Mouse (Mus musculus) olfactory bulb, adult 2 months (tissue): ENCODE data around the gene Mrpl14. TPM values are rescaled to one million over a fixed set of nuclear protein-coding genes. Genes with fewer than 3 reads are reported as not detected.

Experiments
- H3K27ac ChIP-seq: fragments of 200-500 bp; 2 replicates; pipeline ENCODE4 v1.5.1; 2012; ENCODE audit warnings: low read depth, low read length; ENCODE audit not compliant: insufficient read depth
- H3K4me1 ChIP-seq: fragments of 200-500 bp; 2 replicates; pipeline ENCODE4 v1.6.1; 2012; ENCODE audit warnings: low read length; ENCODE audit not compliant: control insufficient read depth, insufficient read depth
- H3K4me3 ChIP-seq: fragments of 200-500 bp; 2 replicates; pipeline ENCODE4 v1.5.1; 2012; ENCODE audit warnings: mild to moderate bottlenecking, low read depth, low read length, moderate library complexity; ENCODE audit not compliant: insufficient read depth
- CTCF ChIP-seq: fragments of 200-500 bp; IDR thresholded peaks from 2 replicates; pipeline ENCODE4 v1.5.1; 2012; ENCODE audit warnings: low read depth, mild to moderate bottlenecking, low read length, moderate library complexity; ENCODE audit not compliant: insufficient read depth
- POLR2A ChIP-seq: fragments of 200-500 bp; IDR thresholded peaks from 2 replicates; pipeline ENCODE4 v1.6.1; 2012; ENCODE audit warnings: mild to moderate bottlenecking, low read depth, low read length, moderate library complexity; ENCODE audit not compliant: insufficient read depth
- WGBS: fragments of 180-500 bp; shearing (Covaris S2); methylation state at CpG from one replicate; pipeline ENCODE4 v1.1.7; 2018; 5-methylcytosine and 5-hydroxymethylcytosine counted together
- polyA plus RNA-seq: library from polyadenylated mRNA; stranded (reverse); fragments of >200 nt; gene quantifications from 2 replicates; pipeline ENCODE4 v1.2.4, GENCODE M21; 2012; ENCODE audit warnings: low replicate concordance; ENCODE audit not compliant: missing spikeins, insufficient read depth, insufficient read length

The Mrpl14 gene
- polyA plus RNA-seq, 1 experiment, result not detected

DNA sequence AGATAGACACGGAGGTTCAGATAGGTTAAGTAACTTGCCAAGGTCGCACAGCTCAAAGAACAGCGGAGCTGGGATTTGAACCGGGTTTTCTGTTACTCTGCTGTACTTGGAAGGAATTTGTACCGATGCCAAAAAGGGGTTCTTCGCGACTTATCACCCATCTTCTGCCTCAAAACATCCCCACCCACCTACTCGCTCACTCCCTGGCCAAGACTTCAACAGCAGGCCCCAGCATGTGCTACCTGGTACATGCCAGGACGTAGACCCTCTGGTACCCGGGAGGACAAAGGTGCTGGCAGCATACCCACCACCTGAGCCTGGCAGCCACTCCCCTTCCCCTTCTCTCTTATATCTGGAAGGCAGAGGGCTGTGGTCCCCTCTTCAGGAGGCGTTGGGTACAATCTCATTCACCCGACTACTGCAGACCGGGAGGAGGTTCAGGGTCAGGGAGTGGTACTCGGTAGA is 1.4 kb upstream of the Mrpl14 start:
- Histone ChIP-seq H3K27ac (peak overlapping the region; percentile 39), H3K4me1 (peaks cover 26% of the 10 kb centered on the region), H3K4me3 (peak overlapping the region; percentile 95)
- WGBS, result 25% methylated on average over 14 of the region's 14 CpGs
- TF ChIP-seq CTCF, result no peak
- TF ChIP-seq POLR2A, result no peak

DNA sequence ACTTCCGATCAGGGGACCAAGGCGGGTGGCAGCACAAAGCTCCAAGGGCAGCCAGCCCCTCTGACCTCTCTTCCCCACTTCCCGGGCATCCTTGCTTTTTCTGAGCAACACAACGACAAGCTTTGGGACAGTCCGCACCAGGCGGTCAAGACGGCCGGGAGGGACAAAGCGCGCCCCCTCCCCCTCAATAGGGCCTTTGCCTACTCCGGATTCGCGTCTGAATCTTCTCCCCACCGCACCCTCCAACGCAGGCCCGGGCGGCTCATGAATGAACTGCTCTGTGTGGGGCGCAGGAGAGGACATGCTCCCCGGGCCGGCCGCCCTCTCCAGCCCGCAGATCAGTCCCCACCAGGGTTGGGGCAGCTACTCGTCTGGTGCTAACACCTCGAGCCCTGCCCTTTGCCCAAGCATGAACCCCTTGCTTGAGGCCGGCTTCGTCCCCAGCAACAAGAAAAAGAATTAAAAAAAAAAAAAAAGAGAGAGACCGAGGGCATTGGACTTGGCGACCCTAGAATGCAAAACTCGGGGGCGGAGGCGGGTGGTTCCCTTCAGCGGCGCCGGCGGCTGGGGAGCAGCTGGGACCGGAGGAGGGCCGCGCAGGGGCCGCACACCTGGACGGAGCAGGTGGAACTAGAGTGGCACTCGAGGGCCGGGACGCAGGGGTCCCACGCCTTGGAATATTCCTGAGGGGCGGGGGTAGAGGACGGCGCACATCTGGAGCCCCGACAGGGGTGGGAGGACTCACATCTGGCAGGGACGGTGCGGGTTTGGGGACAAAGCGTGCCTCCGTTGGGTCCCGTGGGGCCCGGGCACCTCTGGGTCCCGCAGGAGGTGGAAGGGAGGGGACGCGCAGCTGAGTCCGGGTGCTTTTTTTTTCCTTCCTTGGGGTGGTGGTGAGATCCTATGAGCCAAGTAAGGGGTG is 690 bp upstream of the Mrpl14 start:
- peaks cover 24% of the 10 kb centered on the region for H3K4me1 ChIP-seq
- TF ChIP-seq CTCF (no peak), POLR2A (no peak)
- under 1% methylated on average over 58 of the region's 58 CpGs for WGBS
- peak overlapping the region; percentile 75 for H3K27ac ChIP-seq
- peak overlapping the region; percentile 95 for H3K4me3 ChIP-seq

DNA sequence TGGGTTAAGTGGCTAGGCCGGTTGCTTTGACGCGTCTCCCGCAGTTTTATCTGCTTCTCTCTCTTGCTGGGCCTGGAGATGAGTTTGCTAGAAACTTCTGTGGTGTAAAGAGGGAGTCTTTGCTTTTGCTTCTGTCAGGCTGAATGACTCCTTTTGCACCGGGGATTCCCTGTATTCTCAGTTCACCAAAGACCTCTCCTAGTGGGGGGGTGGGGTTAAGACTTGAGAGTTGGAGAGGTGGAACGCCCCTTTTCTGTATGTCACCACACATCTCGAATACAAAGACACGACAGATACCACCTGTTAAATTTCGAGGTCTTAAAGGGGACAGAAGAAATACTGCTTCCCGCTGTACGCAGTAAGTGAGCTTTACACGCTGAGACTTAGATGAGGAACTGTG is 594 bp downstream of the Mrpl14 start, which contains the start of gene Tmem63b:
TSS of gene Tmem63b (minus strand) at position 190 of the 400 bp plus-strand sequence.
- Histone ChIP-seq H3K4me1 (peaks cover 18% of the 10 kb centered on the region), H3K27ac (peak within 1 kb of the TSS; percentile 75), H3K4me3 (peak within 1 kb of the TSS; percentile 95)
- 5% methylated on average over 12 of the region's 12 CpGs for WGBS
- TF ChIP-seq CTCF (no peak), POLR2A (no peak)

DNA sequence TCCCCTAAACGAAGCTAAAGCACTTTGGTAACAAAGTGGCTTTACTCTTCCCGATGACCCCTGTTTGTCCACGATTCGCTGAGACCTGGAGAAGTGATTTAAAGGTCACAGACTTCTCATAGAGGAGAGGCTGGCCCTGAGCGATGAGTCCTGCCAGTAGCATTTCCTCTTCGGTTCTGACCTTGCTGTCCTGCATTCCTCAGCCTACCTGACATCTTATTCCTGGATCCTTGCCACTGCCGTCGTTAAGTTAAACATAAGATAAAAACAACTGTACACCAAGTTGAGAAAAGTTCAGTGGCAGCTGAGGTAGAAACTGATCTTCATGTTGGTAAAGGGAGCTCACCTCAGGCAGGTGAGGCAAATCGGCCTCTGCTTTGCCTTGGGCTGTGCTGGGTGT is 3.0 kb downstream of the Mrpl14 start:
- no peak overlapping the region for H3K4me3 ChIP-seq
- no peak for TF ChIP-seq POLR2A
- TF ChIP-seq CTCF, result no peak

DNA sequence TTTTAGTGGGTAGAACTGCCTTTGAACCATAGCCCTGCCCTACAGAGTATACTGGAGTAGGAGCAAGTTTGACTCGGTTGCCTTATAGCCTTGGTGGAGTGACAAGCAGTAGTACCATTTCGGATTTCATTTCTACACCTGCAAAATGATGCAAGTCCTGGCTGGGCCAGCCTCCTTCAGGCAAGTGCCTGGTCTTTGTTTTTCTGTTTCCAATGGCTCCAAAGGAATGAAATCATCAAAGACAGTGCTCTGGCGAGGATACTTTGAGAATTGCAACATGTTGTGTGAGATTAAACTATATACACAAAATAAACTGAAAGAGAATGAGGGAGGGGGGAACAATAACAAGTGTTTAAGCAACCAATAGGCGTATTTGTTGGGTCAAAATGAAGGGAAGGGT is 3.9 kb downstream of the Mrpl14 start:
- peaks cover 11% of the 10 kb centered on the region for H3K4me1 ChIP-seq
- H3K27ac ChIP-seq, result no peak overlapping the region
- 90% methylated on average over 4 of the region's 4 CpGs for WGBS
- no peak overlapping the region for H3K4me3 ChIP-seq
- no peak for TF ChIP-seq POLR2A

More for the DNA sequence above, 3.0 kb downstream of the Mrpl14 start:
- Histone ChIP-seq H3K27ac (no peak overlapping the region), H3K4me1 (peaks cover 14% of the 10 kb centered on the region)
- WGBS, result 92% methylated on average over 9 of the region's 9 CpGs

DNA sequence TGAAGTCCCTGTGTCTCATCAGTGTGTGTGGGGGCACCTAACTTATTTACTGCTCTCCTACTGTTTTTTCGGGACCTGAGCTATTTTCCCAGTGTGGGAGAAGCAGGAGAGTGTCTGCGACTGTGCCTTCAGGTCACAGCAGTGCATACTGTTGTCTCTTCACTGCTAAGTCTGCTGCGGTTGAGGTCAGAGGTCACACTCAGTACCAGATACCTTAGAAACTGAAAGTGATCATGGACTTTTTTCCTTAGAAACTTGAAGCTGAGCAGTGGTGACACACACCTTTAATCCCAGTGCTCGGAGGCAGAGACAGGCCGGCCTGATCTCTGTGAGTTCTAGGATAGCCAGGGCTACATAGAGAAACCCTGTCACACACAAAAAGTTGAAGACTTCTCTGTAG is 6.0 kb downstream of the Mrpl14 start:
- no peak for TF ChIP-seq CTCF
- TF ChIP-seq POLR2A, result no peak
- Histone ChIP-seq H3K4me1 (peaks cover 12% of the 10 kb centered on the region), H3K27ac (no peak overlapping the region), H3K4me3 (no peak overlapping the region)
- WGBS, result 89% methylated on average over 5 of the region's 5 CpGs

DNA sequence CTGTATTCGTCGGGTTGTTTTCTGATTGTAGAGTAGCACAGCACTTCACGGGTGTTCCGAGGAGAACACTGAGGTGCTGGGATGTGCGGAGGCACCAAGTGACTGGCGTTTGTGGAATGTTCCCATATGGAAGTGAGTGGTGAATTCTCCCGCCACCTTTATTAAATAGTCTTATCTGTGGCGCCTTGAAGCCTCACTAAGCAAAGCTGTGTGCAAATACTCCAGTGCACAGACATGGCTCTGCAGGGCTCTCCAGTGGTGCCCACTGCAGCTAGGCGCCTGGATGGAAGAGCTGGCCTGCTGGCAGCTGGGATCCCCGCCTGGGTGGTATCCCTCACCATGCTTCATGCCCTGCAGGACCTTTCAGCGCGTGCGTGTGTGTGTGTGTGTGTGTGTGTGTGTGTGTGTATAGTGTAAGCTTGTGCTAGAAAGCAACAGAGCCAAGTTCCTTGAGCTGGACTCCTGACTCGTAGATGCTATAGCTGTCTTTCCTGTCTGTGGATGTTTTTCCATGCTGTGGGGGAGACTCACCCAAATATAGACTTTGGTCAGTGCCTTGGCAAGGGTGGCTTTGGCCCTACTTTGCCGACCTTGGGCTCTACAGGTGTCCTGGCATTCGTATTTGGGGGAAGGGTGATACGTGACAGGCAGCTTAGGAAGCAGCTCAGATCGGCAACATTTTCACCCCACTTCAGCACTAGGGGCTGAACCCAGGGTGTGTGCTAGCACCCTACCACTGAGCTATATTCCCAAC is 7.9 kb downstream of the Mrpl14 start:
- Histone ChIP-seq H3K4me3 (no peak overlapping the region), H3K27ac (no peak overlapping the region), H3K4me1 (peaks cover 9% of the 10 kb centered on the region)
- WGBS, result 83% methylated on average over 18 of the region's 18 CpGs
- TF ChIP-seq CTCF (no peak), POLR2A (no peak)

DNA sequence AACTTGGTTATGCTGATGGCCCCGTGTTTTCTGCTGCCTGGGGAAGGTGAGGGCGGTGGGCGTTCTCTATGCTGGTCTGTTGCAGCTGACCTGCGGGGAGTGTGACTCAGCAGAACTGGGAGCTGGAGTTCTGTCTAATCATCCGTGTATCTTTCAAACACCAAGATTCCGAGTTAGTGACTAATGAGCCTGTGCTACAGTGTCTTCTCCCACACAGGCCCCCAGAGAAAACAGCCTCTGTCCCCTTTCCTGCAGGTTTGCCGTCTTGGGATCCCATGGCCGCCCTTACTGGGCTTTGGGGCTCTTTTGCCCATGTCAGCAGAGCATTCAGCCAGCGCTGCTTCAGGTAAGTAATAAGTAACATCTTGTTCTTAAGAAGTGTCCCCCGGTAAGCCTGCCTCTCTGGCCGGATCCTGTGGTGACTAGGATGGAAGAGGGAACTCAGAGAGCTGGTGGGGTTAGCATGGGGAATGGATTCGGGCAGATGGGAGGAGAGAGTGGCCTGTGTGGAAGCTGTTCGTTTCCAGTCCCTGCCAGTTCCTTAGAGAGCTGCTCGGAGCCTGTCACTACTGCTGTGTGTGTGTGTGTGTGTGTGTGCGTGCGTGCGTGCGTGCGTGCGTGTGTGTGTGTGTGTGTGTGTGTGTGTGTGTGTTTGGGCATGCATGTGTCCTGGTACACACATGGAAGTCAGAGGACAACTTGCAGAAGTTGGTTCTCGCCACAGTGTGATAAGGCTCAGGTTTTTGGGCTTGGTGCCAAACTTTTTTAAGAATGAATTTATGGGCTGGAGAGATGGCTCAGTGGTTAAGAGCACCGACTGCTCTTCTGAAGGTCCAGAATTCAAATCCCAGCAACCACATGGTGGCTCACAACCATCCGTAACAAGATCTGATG is 9.4 kb downstream of the Mrpl14 start:
- 65% methylated on average over 23 of the region's 23 CpGs for WGBS
- TF ChIP-seq POLR2A (no peak), CTCF (no peak)
- Histone ChIP-seq H3K4me1 (peaks cover 9% of the 10 kb centered on the region), H3K4me3 (no peak overlapping the region), H3K27ac (no peak overlapping the region)
